Mouse (Mus musculus) retina, adult 2 months (tissue): ENCODE data around the gene Pde8a.
"Not testable (repeated sequence)": the region's sequence is repeated elsewhere in the genome, so short reads cannot be mapped to it uniquely, and the experiment has no call there.

ENCODE experiments used
- DNase-seq: peaks from one replicate; pipeline ENCODE4 v3.0.0-alpha.2; 2012; ENCODE audit warnings: low read depth, low spot score

Gene Pde8a

GRCm38 (mm10) chr7:81213347-81214152 lies at the start of gene Pde8a:
Pde8a (plus strand) TSS chr7:81213596.
- DNase-seq, result no peak

- no peak for DNase-seq
Observed at GRCm38 (mm10) chr7:81164411-81164810, 49.0 kb upstream of the Pde8a start.

DNA sequence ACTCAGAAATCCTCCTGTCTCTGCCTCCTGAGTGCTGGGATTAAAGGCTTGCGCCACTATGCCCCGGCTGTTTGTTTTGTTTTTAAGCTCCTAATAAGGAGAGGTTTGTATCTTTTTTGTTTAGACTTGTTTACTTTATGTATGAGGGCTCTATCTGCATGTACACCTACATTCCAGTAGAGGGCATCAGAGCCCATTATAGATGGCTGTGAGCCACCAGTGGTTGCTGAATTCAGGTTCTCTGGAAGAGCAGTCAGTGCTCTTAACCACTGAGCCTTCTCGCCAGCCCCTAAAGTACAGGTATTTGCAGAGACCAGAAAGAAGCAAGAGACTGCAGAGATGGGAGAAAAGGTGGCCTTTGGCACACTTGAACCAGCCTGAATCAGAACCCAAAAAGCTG lies 46.3 kb upstream of the Pde8a start:
- peak; percentile 47 for DNase-seq

DNA sequence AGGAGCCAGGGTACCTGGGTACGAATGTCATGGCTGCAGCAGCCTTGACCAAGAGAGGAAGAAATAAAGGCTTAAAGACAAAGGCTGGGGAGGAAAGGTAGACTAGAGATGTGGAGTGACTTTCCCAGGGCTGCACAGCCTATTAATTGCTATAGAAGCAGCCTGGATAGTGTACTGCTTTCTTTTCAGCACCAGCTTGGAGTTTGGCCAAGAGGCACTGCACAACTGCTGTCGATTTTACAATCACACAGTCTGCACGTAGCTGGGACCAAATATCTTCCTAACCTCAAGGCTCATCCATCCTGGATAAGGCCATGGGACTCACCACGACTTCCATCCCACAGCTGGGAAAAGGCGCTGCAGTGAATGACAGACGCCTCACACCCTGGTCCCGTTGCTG lies 44.0 kb upstream of the Pde8a start:
- DNase-seq, result no peak

DNA sequence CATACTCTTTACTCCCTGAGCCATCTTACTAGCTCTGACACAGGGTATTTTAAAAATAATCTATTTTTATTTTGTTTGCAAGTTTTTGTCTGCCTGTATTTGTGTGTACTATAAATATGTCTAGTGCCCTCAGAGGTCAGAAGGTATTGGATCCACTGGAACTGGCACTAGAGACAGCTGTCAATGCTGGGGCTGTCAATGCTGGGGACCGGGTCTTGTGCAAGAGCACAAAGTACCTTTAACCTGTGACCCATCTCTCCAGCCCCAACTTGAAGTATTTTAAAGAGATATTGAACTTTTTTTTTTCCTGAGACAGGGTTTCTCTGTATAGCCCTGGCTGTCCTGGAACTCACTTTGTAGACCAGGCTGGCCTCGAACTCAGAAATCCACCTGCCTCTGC lies 39.5 kb upstream of the Pde8a start:
- DNase-seq, result no peak

DNA sequence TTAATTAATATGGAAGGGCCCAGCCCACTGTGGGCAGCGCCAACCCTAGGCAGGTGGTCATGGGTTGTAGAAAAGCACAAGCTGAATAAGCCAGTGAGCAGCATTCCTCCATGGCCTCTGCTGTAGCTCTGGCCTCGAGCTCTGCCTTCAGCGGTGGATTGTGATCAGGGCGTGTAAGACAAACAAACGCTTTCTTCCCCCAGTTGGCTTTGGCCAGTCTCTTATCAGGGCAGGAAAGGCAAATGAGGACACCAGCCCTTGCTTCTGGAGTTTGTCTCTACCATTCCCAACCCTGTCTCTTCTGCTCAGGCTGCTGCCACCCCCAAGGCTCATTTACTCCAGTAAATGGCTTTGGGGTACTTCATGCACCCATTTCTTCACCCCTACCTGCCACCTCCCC lies 38.7 kb upstream of the Pde8a start:
- no peak for DNase-seq

DNA sequence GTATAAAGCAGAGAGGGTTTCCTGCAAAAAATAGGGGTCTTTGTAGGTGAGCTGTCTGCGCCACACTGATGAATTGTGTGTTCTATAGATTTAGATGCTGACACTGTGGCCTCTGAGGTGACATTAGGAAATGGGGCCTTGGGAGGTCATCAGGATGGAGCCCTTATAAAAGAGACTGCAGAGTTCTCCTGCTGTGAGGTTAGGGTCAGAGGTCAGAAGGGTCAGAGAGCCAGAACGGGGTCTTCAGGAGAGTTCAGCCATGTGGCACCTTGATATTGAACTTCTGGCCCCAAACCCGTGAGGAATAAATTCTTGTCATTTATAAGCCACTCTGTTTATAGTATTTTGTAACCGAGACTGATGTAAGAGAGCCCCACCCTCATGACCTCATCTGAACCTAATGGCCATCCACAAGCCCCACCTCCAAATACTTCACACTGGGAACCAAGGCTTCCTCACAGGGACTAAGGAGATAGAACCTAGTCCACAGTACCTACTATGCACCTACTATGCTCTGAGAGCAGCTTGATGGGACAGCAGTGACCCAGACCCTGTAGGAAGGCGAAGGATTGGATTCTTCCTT lies 37.1 kb upstream of the Pde8a start:
- no peak for DNase-seq

- no peak for DNase-seq
Observed at GRCm38 (mm10) chr7:81179494-81179893, 33.9 kb upstream of the Pde8a start.

DNA sequence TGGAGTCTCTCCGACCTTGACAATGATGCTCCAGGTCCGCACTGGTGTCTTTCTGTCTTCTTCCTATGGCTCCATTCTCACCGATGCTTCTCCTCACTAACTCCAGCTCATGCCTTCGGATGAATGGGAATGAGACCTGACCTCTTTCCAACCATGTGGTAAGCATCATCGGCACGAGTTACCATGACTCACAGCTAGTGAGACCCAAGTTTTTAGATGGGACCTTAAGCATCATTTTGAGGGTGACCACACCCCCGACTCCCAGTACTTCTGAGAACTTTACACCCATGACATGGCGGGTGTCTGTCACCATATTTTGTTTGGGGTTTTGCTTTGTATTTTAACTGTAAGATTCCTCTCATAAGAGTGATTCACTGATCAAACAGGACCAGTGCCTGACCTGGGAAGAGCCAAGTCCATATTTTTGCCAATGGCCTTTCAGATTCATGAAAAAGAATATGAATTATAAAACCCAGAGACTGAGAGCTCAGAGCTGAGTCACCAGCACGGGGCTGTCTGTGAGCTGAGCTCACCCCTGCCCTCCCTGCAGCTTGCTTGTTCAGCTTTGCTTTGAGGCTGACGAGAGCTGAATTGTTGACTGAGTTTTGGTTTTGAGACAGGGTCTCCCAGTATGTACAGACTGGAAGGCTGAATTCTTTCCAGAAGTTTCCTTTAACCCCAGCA lies 30.8 kb upstream of the Pde8a start:
- DNase-seq, result no peak

- no peak for DNase-seq
Observed at GRCm38 (mm10) chr7:81183181-81183580, 30.2 kb upstream of the Pde8a start.

GRCm38 (mm10) chr7:81184136-81184535 lies 29.3 kb upstream of the Pde8a start:
- DNase-seq, result no peak

DNA sequence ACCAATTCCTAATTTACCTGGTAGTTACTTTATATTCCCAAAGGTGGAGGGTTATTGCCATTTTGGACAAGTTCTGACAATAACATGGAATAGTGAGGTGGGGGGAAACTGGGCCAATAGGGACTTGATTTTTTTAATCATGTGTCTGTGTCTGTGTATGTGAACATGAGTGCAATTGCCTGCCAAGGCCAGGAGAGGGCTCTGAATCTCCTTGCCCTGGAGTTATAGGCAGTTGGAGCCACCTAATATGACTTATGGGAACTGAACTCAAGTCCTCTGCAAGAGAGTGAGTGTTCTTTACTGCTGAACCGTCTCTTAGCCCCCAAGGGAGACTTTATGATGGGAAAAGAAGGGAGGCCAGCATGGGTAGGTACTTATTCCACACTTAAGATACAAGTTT lies 28.7 kb upstream of the Pde8a start:
- DNase-seq, result no peak

- DNase-seq, result not testable (repeated sequence)
Observed at GRCm38 (mm10) chr7:81186036-81186435, 27.4 kb upstream of the Pde8a start.

DNA sequence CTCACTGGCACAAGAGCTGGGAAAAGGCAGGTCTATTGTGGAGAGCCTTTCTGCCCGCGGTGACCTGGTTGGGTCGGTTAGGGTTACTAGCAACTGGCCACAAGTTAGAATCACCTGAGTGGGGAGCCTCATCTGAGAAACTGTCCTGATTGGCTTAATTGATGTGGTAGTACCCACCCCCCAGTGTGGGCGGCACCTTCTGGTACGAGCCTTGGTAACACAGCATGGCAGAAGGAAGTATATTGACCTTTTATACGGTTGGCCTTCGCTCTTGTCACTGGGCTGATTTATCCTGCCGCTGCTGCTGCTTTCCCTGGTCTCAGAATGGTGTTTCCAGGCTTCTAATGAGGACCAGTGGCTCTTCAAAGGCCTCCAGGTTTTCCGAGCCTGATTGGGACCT lies 24.2 kb upstream of the Pde8a start:
- DNase-seq, result no peak

- no peak for DNase-seq
Observed at GRCm38 (mm10) chr7:81195509-81195908, 17.9 kb upstream of the Pde8a start.

DNA sequence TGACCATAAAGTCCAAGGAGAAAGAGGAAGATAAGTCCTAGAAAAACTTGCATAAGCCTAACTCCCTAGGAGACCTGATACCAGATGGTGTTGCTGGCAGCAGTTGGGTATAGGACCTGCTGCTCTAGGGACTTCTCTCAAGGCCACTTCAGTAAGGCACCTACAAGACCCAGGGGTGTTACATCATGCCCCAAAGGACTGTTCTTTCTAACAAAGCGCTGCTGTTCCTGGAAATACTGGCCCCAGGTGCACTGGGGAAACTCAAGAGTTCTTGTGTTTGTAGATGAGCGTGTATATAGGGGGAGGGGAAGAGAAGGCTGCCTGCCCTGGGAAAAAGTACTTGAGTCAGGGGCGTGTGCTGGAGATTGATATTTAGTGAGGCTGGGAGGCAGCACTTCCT lies 16.6 kb upstream of the Pde8a start:
- no peak for DNase-seq

GRCm38 (mm10) chr7:81198538-81198937 lies 14.9 kb upstream of the Pde8a start:
- no peak for DNase-seq

GRCm38 (mm10) chr7:81199109-81199508 lies 14.3 kb upstream of the Pde8a start:
- no peak for DNase-seq

DNA sequence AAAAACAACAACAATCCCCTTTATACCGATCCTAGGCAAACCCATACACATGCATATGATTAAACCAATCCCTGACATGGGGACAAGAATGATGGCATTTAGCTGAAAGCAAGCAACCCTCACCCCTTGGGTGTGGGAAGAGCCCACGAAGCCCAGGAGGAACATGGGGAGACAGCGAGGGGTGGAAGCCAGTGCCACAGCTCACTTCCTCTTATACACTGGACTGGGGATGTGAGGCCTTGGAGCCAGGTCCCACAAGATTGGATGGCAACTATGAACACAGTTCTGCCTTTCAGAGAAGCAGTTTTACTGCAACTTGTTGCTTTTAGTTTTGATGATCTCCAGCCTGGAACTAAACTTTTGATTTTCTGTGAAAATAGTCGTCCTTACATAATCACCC lies 13.6 kb upstream of the Pde8a start:
- DNase-seq, result no peak

GRCm38 (mm10) chr7:81202389-81202788 lies 11.0 kb upstream of the Pde8a start:
- DNase-seq, result no peak

DNA sequence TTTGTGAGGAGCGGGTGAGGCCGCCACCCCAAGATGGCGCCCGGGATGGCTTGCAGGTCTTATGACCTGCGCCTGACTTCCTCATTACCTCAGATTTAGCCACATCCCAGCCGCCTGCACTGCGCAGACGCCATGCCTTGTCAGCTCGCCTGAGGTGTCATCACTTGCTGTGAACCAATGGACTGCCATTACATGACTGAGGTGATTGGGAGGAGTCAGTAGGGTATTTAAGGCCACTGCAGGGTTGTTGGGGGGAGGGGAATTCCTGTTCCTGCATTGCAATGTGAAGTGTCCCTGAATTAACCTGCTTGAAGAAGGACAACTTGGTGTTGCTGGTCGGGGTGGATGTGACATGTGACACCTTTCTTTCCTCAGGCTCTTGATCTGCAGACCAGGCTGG lies 9.8 kb upstream of the Pde8a start:
- not testable (repeated sequence) for DNase-seq

- DNase-seq, result no peak
Observed at GRCm38 (mm10) chr7:81208944-81209343, 4.5 kb upstream of the Pde8a start.
